Mouse (Mus musculus) heart, embryonic 15.5 days (tissue): ENCODE measurements around the gene Gm20696. TPM values are rescaled to one million over a fixed set of nuclear protein-coding genes. Genes with fewer than 3 reads are reported as not detected.

ENCODE experiments used
- ATAC-seq: fragments of 200-750 bp; cut with Nextera tagmentation; replicated peaks from 2 replicates; pipeline ENCODE4 v1.8.0; 2017; ENCODE audit warnings: low read depth, moderate TSS enrichment; ENCODE audit not compliant: insufficient number of reproducible peaks, insufficient read depth, low FRiP score
- H3K27ac ChIP-seq: fragments of 300-500 bp; sonication (generic); 2 replicates; pipeline ENCODE4 v1.5.1; 2015; ENCODE audit warnings: mild to moderate bottlenecking, inconsistent platforms
- H3K27me3 ChIP-seq: fragments of 300-500 bp; sonication (generic); 2 replicates; pipeline ENCODE4 v1.6.1; 2015; ENCODE audit warnings: inconsistent platforms
- H3K36me3 ChIP-seq: fragments of 300-500 bp; sonication (generic); 2 replicates; pipeline ENCODE4 v1.6.1; 2015; ENCODE audit warnings: mild to moderate bottlenecking, inconsistent platforms
- H3K4me1 ChIP-seq: fragments of 300-500 bp; sonication (generic); replicated peaks from 2 replicates; pipeline ENCODE4 v1.6.1; 2015; ENCODE audit warnings: inconsistent platforms
- H3K4me2 ChIP-seq: fragments of 300-500 bp; sonication (generic); 2 replicates; pipeline ENCODE4 v1.6.1; 2015; ENCODE audit warnings: inconsistent platforms, mild to moderate bottlenecking, moderate library complexity
- H3K4me3 ChIP-seq: fragments of 300-500 bp; sonication (generic); 2 replicates; pipeline ENCODE4 v1.5.1; 2015; ENCODE audit warnings: mild to moderate bottlenecking, inconsistent platforms
- H3K9ac ChIP-seq: fragments of 300-500 bp; sonication (generic); 2 replicates; pipeline ENCODE4 v1.6.1; 2015; ENCODE audit warnings: mild to moderate bottlenecking, inconsistent platforms
- H3K9me3 ChIP-seq: fragments of 300-500 bp; sonication (generic); replicated peaks from 2 replicates; pipeline ENCODE4 v1.6.1; 2016; ENCODE audit warnings: inconsistent platforms
- WGBS: fragments of 180-500 bp; shearing (Covaris S2); methylation state at CpG from one replicate; pipeline ENCODE4 v1.1.7; 2015; ENCODE audit warnings: mixed read lengths; 5-methylcytosine and 5-hydroxymethylcytosine counted together
- microRNA-seq: library from miRNA; unstranded; fragments of <30 nt; microRNA quantifications from one replicate; pipeline ENCODE4, GENCODE M21; 2016
- polyA plus RNA-seq: library from polyadenylated mRNA; unstranded; fragments of >200 nt; fragmentation: Nextera tagmentation; extraction: Ambion mirVana; gene quantifications from 2 replicates; pipeline ENCODE4 v1.2.1, GENCODE M21; 2015

Gm20696 gene
- polyA plus RNA-seq, 1 experiment from 2014 or later = 2.9 TPM

DNA sequence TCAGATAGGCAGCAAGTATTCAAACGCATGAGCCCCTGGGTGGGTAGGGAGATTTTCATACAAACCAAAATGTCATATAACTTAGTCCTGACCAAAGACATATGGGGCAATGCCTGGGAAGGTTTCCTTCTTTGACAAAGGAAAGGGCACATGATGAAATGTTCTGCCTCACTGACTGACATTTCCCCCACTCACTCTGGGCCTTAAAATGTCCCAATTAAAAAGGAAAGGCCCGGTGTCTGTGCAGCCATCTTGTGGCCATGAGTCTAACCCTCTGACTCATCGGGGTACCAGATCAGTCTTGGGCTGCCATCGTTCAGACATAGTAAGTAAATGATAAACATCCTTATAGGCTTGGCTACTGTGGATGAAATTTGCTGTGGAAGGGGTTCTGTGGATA is 454.1 kb downstream of the Gm20696 start:
- Histone ChIP-seq H3K9me3 (no peaks in the 10 kb centered on the region), H3K4me2 (no peak overlapping the region), H3K27ac (no peak overlapping the region), H3K4me1 (peaks cover 10% of the 10 kb centered on the region), H3K36me3 (0 out of 2 replicates have a peak, but pooled peaks cover 3% of the 10 kb centered on the region), H3K27me3 (no peaks in the 10 kb centered on the region), H3K4me3 (no peak overlapping the region), H3K9ac (no peak overlapping the region)
- ATAC-seq = no peak
- 87% methylated on average over 4 of the region's 4 CpGs for WGBS

DNA sequence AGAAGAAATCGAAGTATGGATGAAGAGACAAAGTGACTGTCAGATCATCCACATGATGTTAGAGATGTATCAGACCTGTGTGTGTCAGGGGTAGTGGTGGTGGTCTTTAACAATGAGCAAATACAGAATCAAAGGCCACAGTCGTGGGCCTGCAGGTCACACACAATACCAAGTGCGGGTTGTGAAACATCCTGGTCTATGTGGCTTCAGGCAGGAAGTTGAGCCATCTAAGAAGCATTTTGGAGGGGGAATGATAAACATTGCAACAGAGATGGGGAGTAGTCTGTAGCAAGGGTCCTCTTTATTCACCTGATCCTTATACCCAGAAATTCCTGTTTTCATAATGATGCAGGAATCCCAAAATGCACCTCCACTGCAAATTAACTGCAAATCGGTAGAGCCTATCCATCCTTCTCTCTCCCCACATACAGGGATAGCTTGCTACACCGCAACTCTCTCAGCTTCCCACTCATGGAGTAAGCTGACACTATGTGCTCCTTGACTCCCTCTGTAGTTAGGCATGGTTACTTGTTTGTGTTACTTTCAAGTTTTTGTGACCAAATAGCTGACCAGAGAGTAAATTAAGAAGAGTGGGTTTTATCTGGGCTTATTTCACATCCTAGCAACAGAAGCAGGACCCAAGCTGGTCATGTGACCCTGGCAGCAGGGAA is 454.8 kb downstream of the Gm20696 start:
- 78% methylated on average over 5 of the region's 5 CpGs for WGBS

DNA sequence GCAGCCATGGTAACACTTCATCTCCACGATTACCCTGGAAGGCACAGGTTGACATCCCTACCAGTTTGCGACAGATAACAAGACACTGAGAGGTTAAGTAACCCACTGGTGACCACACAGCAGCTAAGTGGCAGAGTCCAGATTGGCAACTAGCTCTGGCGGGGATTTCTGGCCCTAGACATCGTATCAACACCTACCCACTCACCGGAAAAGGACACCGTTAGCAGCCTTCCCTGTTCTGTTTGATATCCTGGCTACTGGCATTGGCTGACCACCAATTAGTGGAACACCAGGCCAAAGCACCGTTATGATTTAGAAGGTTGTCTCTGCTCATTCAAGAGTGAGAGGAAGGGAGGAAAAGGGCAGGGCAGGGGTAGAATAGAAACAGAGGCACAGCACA is 456.4 kb downstream of the Gm20696 start:
- WGBS = 62% methylated on average over 7 of the region's 7 CpGs

More for the DNA sequence above, 454.8 kb downstream of the Gm20696 start:
- Histone ChIP-seq H3K9ac (no peak overlapping the region), H3K4me1 (peaks cover 15% of the 10 kb centered on the region), H3K36me3 (0 out of 2 replicates have a peak, but pooled peaks cover 3% of the 10 kb centered on the region), H3K4me3 (no peak overlapping the region), H3K27ac (no peak overlapping the region), H3K4me2 (no peak overlapping the region), H3K27me3 (no peaks in the 10 kb centered on the region), H3K9me3 (no peaks in the 10 kb centered on the region)
- no peak for ATAC-seq

More for the DNA sequence above, 456.4 kb downstream of the Gm20696 start:
- Histone ChIP-seq H3K4me1 (peaks cover 27% of the 10 kb centered on the region), H3K4me2 (no peak overlapping the region), H3K27ac (no peak overlapping the region), H3K9me3 (no peaks in the 10 kb centered on the region), H3K36me3 (0 out of 2 replicates have a peak, but pooled peaks cover 3% of the 10 kb centered on the region), H3K27me3 (no peaks in the 10 kb centered on the region), H3K9ac (no peak overlapping the region), H3K4me3 (no peak overlapping the region)
- no peak for ATAC-seq

Small RNA genes within 50 kb of the gene (microRNA-seq; reads per million reads assigned to microRNA genes)
- gene Gm22328 = not detected

Other genes with a start within 250 kb of the Gm20696 start
- gene Foxp1, start 144.1 kb downstream of the Gm20696 start, polyA plus RNA-seq = 66.8 and 77.5 TPM in 2 replicates
- gene Eif4e3, start within 50 bp of the Gm20696 start, polyA plus RNA-seq = 10.3 and 10.9 TPM in 2 replicates
- 1.0 and 1.4 TPM in 2 replicates for gene Gpr27, start 25.9 kb upstream of the Gm20696 start, polyA plus RNA-seq
- gene Prok2, start 59.6 kb upstream of the Gm20696 start, polyA plus RNA-seq = 0.09 TPM in 2 replicates